Mouse (Mus musculus) bone marrow, adult 2 months (tissue): ENCODE results near the gene Myrip.

Experiments used
- CTCF ChIP-seq: fragments of 200-500 bp; IDR thresholded peaks from 2 replicates; pipeline ENCODE4 v1.5.1; 2011; ENCODE audit warnings: low read length, control low read depth; ENCODE audit not compliant: control insufficient read depth, insufficient read depth
- POLR2A ChIP-seq: fragments of 200-500 bp; IDR thresholded peaks from 2 replicates; pipeline ENCODE4 v1.6.1; 2011; ENCODE audit warnings: low read depth, mild to moderate bottlenecking, control low read depth, low read length, borderline replicate concordance; ENCODE audit not compliant: control insufficient read depth

- no peak for TF ChIP-seq POLR2A
- no peak for TF ChIP-seq CTCF
Observed at GRCm38 (mm10) chr9:120504423-120504822, 203.1 kb downstream of the Myrip start.
